Mouse (Mus musculus): ENCODE measurements at regions not wholly inside any gene's neighbourhood (a gene's known extent, or its start where the extent isn't known, plus 50 kb on each side); places are given as distances from the start of the nearest gene placed in this dataset.

GRCm38 (mm10) chr12:56457951-56458350 lies 78.8 kb downstream of the Nkx2-1 start:
- TF ChIP-seq EP300 (IDR thresholded peaks at IDR 0.05) (no peak), CTCF (IDR thresholded peaks at IDR 0.05) (no peak)
